Mouse (Mus musculus) embryonic facial prominence, embryonic 12.5 days (tissue): ENCODE results near the gene Tagln2. TPM values are rescaled to one million over a fixed set of nuclear protein-coding genes. Genes with fewer than 3 reads are reported as not detected.

ENCODE experiments used
- ATAC-seq: fragments of 200-750 bp; cut with Nextera tagmentation; 2 replicates; pipeline ENCODE4 v1.8.0; 2017; ENCODE audit not compliant: insufficient number of reproducible peaks, insufficient read depth, low FRiP score, low TSS enrichment
- H3K27ac ChIP-seq: fragments of 300-500 bp; sonication (generic); 2 replicates; pipeline ENCODE4 v1.5.1; 2016; ENCODE audit warnings: mild to moderate bottlenecking
- H3K27me3 ChIP-seq: fragments of 300-500 bp; sonication (generic); 2 replicates; pipeline ENCODE4 v1.6.1; 2016; ENCODE audit warnings: mild to moderate bottlenecking, moderate library complexity
- H3K36me3 ChIP-seq: fragments of 300-500 bp; sonication (generic); 2 replicates; pipeline ENCODE4 v1.6.1; 2016; ENCODE audit warnings: mild to moderate bottlenecking
- H3K4me1 ChIP-seq: fragments of 300-500 bp; sonication (generic); 2 replicates; pipeline ENCODE4 v1.6.1; 2016
- H3K4me2 ChIP-seq: fragments of 300-500 bp; sonication (generic); replicated peaks from 2 replicates; pipeline ENCODE4 v1.6.1; 2016; ENCODE audit warnings: mild to moderate bottlenecking, moderate library complexity
- H3K4me3 ChIP-seq: fragments of 300-500 bp; sonication (generic); 2 replicates; pipeline ENCODE4 v1.5.1; 2016; ENCODE audit warnings: mild to moderate bottlenecking
- H3K9ac ChIP-seq: fragments of 300-500 bp; sonication (generic); 2 replicates; pipeline ENCODE4 v1.6.1; 2016; ENCODE audit warnings: mild to moderate bottlenecking, moderate library complexity
- H3K9me3 ChIP-seq: fragments of 300-500 bp; sonication (generic); 2 replicates; pipeline ENCODE4 v1.6.1; 2016; ENCODE audit warnings: mild to moderate bottlenecking, moderate library complexity
- WGBS: fragments of 180-500 bp; shearing (Covaris S2); methylation state at CpG from one replicate; pipeline ENCODE4 v1.1.7; 2016; 5-methylcytosine and 5-hydroxymethylcytosine counted together
- polyA plus RNA-seq: library from polyadenylated mRNA; unstranded; fragments of >200 nt; fragmentation: Nextera tagmentation; extraction: Ambion mirVana; gene quantifications from 2 replicates; pipeline ENCODE4 v1.2.1, GENCODE M21; 2016

Gene Tagln2
- polyA plus RNA-seq, 1 experiment from 2014 or later = 80.4 TPM

- WGBS = 74% methylated on average over 4 of the region's 4 CpGs
- ATAC-seq = no peak
Observed at GRCm38 (mm10) chr1:172518013-172518412, 18.2 kb downstream of the Tagln2 start.

GRCm38 (mm10) chr1:172519644-172520043 is 19.8 kb downstream of the Tagln2 start:
- Histone ChIP-seq H3K4me2 (no peak overlapping the region), H3K27ac (no peak overlapping the region), H3K4me3 (no peak overlapping the region), H3K9ac (no peak overlapping the region), H3K4me1 (peaks cover 10% of the 10 kb centered on the region; the same call in 1 of the 2 replicates), H3K36me3 (no peaks in the 10 kb centered on the region), H3K27me3 (no peaks in the 10 kb centered on the region), H3K9me3 (no peaks in the 10 kb centered on the region)
- 52% methylated on average over 6 of the region's 6 CpGs for WGBS
- no peak for ATAC-seq

More at GRCm38 (mm10) chr1:172518013-172518412, 18.2 kb downstream of the Tagln2 start:
- Histone ChIP-seq H3K4me3 (no peak overlapping the region), H3K27me3 (no peaks in the 10 kb centered on the region), H3K9ac (no peak overlapping the region), H3K36me3 (no peaks in the 10 kb centered on the region), H3K27ac (no peak overlapping the region), H3K9me3 (no peaks in the 10 kb centered on the region), H3K4me1 (peaks cover 13% of the 10 kb centered on the region; the same call in 1 of the 2 replicates), H3K4me2 (no peak overlapping the region)

- H3K27ac ChIP-seq = no peak within 1 kb of the TSS
- 3% methylated on average over 28 of the region's 28 CpGs for WGBS
- no peak within 1 kb of the TSS for H3K9ac ChIP-seq
Observed at GRCm38 (mm10) chr1:172520576-172521440, 21.0 kb downstream of the Tagln2 start, which contains the start of gene Cfap45. Cfap45 (plus strand) TSS chr1:172520801.

GRCm38 (mm10) chr1:172522524-172522923 is 22.7 kb downstream of the Tagln2 start:
- Histone ChIP-seq H3K4me1 (peaks cover 10% of the 10 kb centered on the region; the same call in 1 of the 2 replicates), H3K27me3 (peaks cover 4% of the 10 kb centered on the region; the same call in 1 of the 2 replicates), H3K4me3 (no peak overlapping the region), H3K4me2 (no peak overlapping the region), H3K36me3 (no peaks in the 10 kb centered on the region), H3K9me3 (no peaks in the 10 kb centered on the region), H3K9ac (no peak overlapping the region), H3K27ac (no peak overlapping the region)
- 62% methylated on average over 7 of the region's 7 CpGs for WGBS
- ATAC-seq = no peak

More at GRCm38 (mm10) chr1:172520576-172521440, 21.0 kb downstream of the Tagln2 start, which contains the start of gene Cfap45:
- H3K27me3 ChIP-seq = no peaks in the 10 kb centered on the region
- ATAC-seq = peak; percentile 81
- no peaks in the 10 kb centered on the region for H3K9me3 ChIP-seq
- peaks cover 10% of the 10 kb centered on the region; the same call in 1 of the 2 replicates for H3K4me1 ChIP-seq
- H3K4me3 ChIP-seq = peak within 1 kb of the TSS; percentile 27
- H3K4me2 ChIP-seq = peak within 1 kb of the TSS; percentile 57
- H3K36me3 ChIP-seq = no peaks in the 10 kb centered on the region

- no peak overlapping the region for H3K9ac ChIP-seq
- peaks cover 4% of the 10 kb centered on the region; the same call in 1 of the 2 replicates for H3K27me3 ChIP-seq
- no peaks in the 10 kb centered on the region for H3K36me3 ChIP-seq
- WGBS = 53% methylated on average over 12 of the region's 12 CpGs
- H3K27ac ChIP-seq = no peak overlapping the region
- no peak overlapping the region for H3K4me2 ChIP-seq
- H3K9me3 ChIP-seq = no peaks in the 10 kb centered on the region
- no peak overlapping the region for H3K4me3 ChIP-seq
- ATAC-seq = no peak
- H3K4me1 ChIP-seq = peaks cover 10% of the 10 kb centered on the region; the same call in 1 of the 2 replicates
Observed at GRCm38 (mm10) chr1:172523699-172524101, 23.9 kb downstream of the Tagln2 start.

- Histone ChIP-seq H3K4me1 (peaks cover 7% of the 10 kb centered on the region; the same call in 1 of the 2 replicates), H3K4me2 (no peak overlapping the region), H3K36me3 (no peaks in the 10 kb centered on the region), H3K9me3 (no peaks in the 10 kb centered on the region), H3K27ac (peak overlapping the region; percentile 30; the same call in 1 of the 2 replicates), H3K9ac (no peak overlapping the region), H3K4me3 (no peak overlapping the region), H3K27me3 (peaks cover 4% of the 10 kb centered on the region; the same call in 1 of the 2 replicates)
- 30% methylated on average over 15 of the region's 15 CpGs for WGBS
- ATAC-seq = no peak
Observed at GRCm38 (mm10) chr1:172525027-172525764, 25.3 kb downstream of the Tagln2 start.

- Histone ChIP-seq H3K4me3 (no peak overlapping the region), H3K4me2 (no peak overlapping the region), H3K9me3 (no peaks in the 10 kb centered on the region), H3K4me1 (peaks cover 7% of the 10 kb centered on the region), H3K27ac (no peak overlapping the region), H3K9ac (no peak overlapping the region), H3K36me3 (no peaks in the 10 kb centered on the region), H3K27me3 (peaks cover 4% of the 10 kb centered on the region; the same call in 1 of the 2 replicates)
- ATAC-seq = no peak
- WGBS = 62% methylated on average over 7 of the region's 7 CpGs
Observed at GRCm38 (mm10) chr1:172525971-172526370, 26.1 kb downstream of the Tagln2 start.

- no peak overlapping the region for H3K27ac ChIP-seq
- no peak overlapping the region for H3K4me3 ChIP-seq
- WGBS = 77% methylated on average over 23 of the region's 23 CpGs
- ATAC-seq = no peak
- no peaks in the 10 kb centered on the region for H3K36me3 ChIP-seq
- no peak overlapping the region for H3K9ac ChIP-seq
- peaks cover 9% of the 10 kb centered on the region for H3K4me1 ChIP-seq
- no peaks in the 10 kb centered on the region for H3K9me3 ChIP-seq
- H3K4me2 ChIP-seq = no peak overlapping the region
- H3K27me3 ChIP-seq = peaks cover 7% of the 10 kb centered on the region; the same call in 1 of the 2 replicates
Observed at GRCm38 (mm10) chr1:172526380-172527081, 26.7 kb downstream of the Tagln2 start.

GRCm38 (mm10) chr1:172527431-172527830 is 27.6 kb downstream of the Tagln2 start:
- H3K36me3 ChIP-seq = no peaks in the 10 kb centered on the region
- H3K4me3 ChIP-seq = no peak overlapping the region
- WGBS = 87% methylated on average over 10 of the region's 10 CpGs
- no peak overlapping the region for H3K9ac ChIP-seq
- peaks cover 14% of the 10 kb centered on the region; the same call in 1 of the 2 replicates for H3K27me3 ChIP-seq
- no peaks in the 10 kb centered on the region for H3K9me3 ChIP-seq
- H3K4me1 ChIP-seq = peaks cover 18% of the 10 kb centered on the region
- no peak overlapping the region for H3K27ac ChIP-seq
- H3K4me2 ChIP-seq = no peak overlapping the region
- ATAC-seq = no peak

- WGBS = 9% methylated on average over 7 of the region's 7 CpGs
- ATAC-seq = peak; percentile 50; the same call in 1 of the 2 replicates
- H3K4me3 ChIP-seq = no peak overlapping the region
- H3K36me3 ChIP-seq = no peaks in the 10 kb centered on the region
- no peak overlapping the region for H3K27ac ChIP-seq
- peaks cover 20% of the 10 kb centered on the region for H3K4me1 ChIP-seq
- peaks cover 16% of the 10 kb centered on the region; the same call in 1 of the 2 replicates for H3K27me3 ChIP-seq
- H3K4me2 ChIP-seq = no peak overlapping the region
- H3K9me3 ChIP-seq = no peaks in the 10 kb centered on the region
- H3K9ac ChIP-seq = no peak overlapping the region
Observed at GRCm38 (mm10) chr1:172528701-172529100, 28.9 kb downstream of the Tagln2 start.
